Mouse (Mus musculus): Measurements from ENCODE around the gene Tmpo.

Tmpo gene

DNA sequence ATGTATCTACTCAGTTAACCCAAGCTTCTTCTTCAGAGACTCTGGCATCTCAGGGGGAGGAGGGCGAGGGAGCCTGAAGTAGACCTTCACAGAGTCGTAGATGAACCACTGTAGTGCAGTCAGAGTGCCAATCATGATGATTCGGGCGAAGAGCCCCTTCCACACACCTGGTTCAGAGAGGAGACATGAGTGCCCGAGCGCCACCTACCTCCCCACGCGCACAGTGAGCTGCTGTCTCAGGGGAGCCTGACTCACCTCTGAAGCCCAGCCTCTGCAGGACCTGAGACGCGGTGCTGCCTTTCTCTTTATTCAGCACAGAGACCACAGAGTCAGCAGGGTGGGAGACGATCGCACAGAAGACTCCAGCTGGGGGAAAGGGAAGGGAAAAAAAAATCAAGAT is 64.2 kb downstream of the Tmpo start:
- DNase-seq (ENCODE audit: low read depth, low spot score) = no peak

DNA sequence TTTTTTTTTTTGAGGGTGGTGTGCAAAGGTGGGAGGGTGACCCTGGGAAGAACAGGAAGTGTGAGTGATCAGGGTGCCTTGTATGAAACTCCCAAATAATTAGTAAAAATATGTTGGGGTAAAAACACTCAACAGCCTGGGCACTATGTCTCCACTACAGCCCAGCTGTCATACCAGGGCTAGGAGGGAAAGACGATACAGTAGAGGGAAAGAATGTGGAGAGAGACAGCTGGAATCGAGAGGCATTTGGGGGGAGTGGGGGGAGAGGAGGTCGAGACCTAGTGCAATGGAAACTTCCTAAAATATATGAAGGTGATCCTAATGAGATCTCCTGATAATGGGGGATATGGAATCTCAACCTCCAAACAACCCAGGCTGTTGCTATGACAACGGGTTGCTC is 71.3 kb downstream of the Tmpo start:
- DNase-seq (ENCODE audit: low read depth, low spot score) = no peak

DNA sequence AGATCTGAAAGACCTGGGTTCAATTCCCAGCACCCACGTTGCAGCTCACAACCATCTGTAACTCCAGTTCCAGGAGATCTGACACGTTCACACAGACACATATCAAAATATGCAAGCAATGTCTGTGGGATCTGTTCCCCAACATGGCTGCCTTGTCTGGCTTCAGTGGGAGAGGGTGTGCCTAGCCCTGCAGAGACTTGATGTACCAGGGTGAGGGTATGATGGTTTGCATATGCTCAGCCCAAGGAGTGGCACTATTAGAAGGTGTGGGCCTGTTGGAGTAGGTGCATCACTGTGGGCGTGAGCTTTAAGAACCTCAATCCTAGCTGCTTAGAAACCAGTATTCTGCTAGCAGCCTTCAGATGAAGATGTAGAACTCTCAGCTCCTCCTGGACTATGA is 75.1 kb downstream of the Tmpo start:
- no peak for DNase-seq (ENCODE audit: low read depth, low spot score)

DNA sequence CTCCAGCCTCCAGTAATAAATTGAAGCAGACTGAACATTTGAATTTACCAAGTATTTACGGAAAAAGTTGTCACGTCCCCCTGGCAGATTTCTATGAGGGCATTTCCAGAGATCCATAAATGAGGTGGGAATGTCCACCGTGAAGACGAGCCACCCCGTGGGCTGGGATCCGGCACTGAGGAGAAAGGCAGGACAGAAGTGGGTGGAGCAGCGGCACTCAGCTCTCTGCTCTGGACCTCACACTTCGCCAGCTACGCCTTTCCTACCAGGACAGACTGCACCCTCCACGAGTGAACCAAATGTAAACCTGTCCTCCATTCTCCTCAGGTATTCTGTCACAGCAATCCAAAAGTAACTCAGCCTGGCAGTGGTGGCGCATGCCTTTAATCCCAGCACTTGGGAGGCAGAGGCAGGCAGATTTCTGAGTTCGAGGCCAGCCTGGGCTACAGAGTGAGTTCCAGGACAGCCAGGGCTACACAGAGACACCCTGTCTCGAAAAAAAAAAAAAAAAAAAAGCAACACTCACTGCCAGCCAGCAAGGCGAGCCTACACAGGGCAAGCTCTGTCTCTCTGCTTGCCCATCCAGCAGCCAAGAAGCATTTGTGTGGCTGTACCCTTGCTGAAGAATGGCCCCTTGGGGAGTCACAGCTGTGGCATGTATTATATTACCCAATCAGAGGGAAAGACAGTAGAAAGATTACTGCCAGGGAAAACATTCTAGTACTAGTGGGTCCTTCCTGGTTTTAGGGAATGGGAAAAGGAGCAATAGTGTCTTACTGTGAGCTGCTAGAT is 78.1 kb downstream of the Tmpo start:
- DNase-seq (ENCODE audit: low read depth, low spot score) = no peak

DNA sequence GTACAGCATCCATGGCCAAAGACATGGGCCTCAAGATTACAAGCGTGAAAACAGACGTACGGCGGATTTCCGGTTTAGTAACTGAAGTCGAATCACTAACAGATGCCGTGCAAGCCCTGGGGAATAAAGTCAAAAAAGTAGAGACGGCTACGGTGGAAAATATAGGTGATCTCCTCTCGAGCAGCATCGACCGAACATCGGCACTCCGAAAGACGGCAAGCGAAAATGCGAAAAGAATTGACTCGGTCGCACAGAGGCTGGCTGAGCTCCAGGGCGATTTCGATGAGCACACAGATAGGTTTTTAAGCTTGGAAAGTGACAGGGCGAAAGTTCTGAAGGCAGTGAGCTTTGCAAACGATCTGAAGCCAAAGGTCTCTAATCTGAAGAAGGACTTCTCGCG is 79.2 kb downstream of the Tmpo start:
- no peak for DNase-seq (ENCODE audit: low read depth, low spot score)

DNA sequence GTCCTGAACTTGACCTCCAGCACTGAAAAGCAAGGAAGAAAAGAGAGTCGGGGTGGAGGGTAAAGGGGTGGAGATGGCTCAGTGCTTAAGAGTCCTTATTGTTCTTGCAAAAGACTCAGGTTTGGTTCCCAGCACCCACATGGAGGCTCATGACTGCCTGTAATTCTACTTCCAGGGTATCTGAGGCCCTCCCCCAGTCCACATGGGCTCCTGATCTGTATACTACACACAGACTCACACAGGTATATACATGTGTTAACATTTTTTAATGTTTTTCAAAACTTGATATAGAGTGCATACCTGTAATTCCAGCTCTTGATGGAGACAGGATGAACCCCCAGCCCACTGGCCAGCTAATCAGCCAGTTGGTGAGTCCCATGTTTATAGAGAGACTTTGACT is 81.0 kb downstream of the Tmpo start:
- DNase-seq (ENCODE audit: low read depth, low spot score) = no peak

DNA sequence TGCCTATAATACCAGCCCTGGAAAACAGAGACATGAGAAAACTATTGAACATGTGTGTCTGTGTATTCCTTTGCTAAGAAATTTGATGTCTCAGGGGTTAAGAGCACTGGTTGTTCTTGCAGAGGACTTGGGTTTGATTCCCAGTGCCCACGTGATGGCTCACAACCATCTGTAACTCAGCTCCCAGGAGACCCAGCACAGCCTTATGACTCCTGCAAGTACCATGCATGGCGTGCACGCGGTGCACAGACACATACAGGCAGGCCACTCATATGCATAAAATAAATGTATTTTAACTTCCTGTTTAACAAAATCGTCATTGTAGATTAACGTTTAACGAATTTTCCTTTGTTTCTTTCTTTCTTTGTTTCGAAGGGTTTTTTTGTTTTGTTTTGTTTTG is 83.1 kb downstream of the Tmpo start:
- no peak for DNase-seq (ENCODE audit: low read depth, low spot score)
